Mouse (Mus musculus): Measurements from ENCODE around the gene U2af1. TPM values are rescaled to one million over a fixed set of nuclear protein-coding genes. Genes with fewer than 3 reads are reported as not detected.

Gene U2af1
- polyA plus RNA-seq, 3 experiments from 2014 or later = 53.0 to 103 (median 62.4) TPM

DNA sequence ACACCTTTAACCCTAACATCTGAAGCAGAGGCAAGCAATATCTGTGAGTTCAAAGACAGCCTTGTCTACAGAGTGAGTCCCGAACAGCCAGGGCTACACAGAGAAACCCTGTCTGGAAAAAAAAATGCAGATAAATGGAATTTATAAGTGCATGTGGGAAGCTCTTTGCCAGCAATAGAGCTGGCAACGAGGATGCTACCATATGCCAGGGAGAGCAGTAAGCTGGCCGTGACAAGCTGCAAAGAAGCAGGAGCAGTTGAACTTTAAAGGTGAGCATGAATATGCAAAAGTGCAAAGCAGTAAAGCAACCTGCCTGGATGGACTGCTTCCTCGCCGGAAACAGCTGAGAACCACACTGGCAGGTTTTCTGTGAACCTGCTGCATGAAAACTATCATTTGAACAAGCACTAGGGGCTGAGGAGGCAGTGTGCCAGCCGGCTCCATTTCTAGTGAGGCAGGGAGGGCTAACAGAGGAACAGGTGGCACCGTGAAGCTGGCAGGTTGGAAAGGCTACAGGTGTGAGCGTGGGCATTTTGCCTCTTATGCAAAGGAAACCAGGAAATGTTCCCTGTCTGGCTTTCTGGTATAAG lies 2.1 kb upstream of the U2af1 start:
- no peak for ATAC-seq

- ATAC-seq = no peak
These were observed 590 bp downstream of the U2af1 start for GRCm38 (mm10) chr17:31658136-31658467.

DNA sequence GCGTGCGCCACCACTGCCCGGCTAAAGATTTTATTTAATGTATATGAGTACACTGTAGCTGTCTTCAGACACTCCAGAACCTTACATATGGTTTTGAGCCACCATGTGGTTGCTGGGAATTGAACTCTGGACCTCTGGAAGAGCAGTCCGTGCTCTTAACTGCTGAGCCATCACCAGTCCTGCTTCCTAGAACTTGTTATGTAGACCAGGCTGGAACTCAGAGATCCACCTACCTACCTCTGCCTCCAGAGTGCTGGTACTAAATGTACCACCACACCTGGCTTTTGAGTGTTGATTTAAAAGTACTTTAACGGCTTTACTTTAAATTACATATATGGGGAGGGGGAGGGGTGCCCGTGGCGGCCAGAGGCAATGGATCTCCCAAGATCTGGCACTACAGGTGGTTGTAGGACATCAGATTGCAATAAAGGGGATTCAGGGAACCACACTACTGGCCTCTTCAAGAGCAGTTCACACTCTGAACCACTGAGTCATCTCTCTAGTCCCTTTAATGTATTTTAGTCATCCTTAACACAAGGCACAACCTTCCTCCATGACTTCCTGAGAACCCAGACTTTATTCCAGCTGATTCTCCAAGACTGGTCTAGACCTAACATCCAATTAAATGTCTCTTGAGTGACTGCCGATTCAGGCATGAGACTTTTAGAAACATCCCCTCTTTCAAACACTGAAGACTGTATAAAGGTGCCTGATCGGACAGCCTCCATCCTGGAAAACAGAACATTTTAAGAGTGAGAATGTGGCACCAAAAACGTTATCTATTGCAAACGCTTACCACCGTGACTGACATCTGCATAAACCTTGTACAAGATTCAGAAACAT lies 1.3 kb downstream of the U2af1 start:
- ATAC-seq = no peak

DNA sequence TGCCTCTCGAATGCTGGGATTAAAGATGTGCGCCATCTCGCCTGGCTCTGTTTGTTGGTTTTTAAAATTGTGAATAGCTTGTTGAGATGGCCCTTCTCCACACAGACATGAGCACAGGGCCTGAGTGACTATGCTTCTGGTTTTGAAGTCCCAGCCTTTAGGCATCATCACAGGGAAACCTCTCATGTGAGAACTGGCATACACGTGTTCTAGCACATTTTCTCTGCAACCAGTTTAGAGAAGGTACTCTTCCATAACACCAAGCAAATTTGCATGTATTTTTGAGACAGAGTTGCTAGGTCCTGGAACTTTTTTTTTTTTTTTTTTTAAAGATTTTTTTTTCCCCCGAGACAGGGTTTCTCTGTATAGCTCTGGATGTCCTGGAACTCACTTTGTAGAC lies 2.0 kb downstream of the U2af1 start:
- no peak for ATAC-seq

DNA sequence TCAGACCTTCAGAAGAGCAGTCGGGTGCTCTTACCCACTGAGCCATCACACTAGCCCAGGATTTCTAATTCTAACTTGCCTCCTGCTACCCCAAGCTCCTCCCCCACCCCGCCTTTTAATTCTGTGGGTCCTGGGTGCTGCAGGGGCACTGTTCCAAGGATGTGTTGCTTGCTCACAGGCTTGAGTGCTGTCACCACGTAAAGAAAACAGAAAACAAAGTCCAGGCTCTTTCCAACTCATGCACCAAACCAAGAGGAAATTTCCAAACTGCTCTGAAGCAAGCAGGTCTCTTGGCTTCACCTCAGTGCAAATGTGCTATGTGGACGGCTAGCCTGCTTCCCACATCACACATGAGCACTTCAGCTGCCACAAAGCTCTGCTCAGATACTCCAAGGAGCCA lies 3.3 kb downstream of the U2af1 start:
- ATAC-seq = no peak

GRCm38 (mm10) chr17:31653277-31653676 lies 5.4 kb downstream of the U2af1 start:
- no peak for ATAC-seq

DNA sequence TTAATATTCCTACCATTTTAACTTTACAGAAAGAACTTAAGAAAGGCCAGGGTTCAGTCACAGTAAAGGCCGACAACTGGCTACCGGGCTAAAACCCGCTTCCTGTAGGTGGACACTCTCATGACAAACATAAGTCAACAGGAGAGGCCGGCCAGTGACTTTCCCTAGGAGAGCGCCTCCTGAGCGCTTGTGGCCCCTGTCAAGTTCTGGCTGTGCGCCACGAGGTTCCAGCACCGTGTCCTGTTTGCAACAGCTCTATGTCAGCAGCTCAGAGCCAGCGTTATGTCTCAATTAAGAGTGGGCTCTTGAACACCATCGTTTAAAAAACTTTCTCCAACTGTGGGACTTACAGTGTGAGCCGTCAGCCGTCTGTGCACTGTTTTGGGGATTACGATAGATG lies 6.5 kb downstream of the U2af1 start:
- ATAC-seq = no peak

GRCm38 (mm10) chr17:31646199-31647002 lies 12.3 kb downstream of the U2af1 start:
- no peak for ATAC-seq

- ATAC-seq = no peak
These were observed 15.8 kb downstream of the U2af1 start for GRCm38 (mm10) chr17:31642913-31643312.

GRCm38 (mm10) chr17:31642331-31642730 lies 16.4 kb downstream of the U2af1 start:
- ATAC-seq = no peak

DNA sequence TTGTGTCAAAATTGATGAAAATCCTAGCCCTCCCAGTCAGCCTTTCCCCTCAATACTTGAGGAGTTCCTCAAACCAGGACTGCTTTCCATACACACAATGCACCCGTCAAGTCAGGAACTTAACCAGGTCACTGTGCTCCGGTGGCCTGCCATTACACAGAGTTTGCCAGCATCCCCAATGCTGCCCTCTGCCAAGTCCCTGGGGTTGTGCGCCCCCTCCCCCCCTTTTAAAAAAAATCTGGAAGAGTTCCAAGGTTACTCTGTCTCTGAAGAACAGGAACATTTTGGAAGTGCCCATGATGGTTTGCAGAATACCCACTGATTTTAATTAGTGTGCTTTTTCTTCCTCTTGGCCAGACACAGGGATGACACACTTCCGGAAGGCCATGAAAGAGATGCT lies 19.0 kb downstream of the U2af1 start:
- no peak for ATAC-seq

- ATAC-seq = no peak
These were observed 20.7 kb downstream of the U2af1 start for GRCm38 (mm10) chr17:31637866-31638570.

- no peak for ATAC-seq
These were observed 21.5 kb downstream of the U2af1 start, which contains the start of gene Cbs for GRCm38 (mm10) chr17:31636942-31637811. Gene Cbs (minus strand): TSS chr17:31637238.

GRCm38 (mm10) chr17:31636277-31636941 lies 22.3 kb downstream of the U2af1 start:
- ATAC-seq = no peak

DNA sequence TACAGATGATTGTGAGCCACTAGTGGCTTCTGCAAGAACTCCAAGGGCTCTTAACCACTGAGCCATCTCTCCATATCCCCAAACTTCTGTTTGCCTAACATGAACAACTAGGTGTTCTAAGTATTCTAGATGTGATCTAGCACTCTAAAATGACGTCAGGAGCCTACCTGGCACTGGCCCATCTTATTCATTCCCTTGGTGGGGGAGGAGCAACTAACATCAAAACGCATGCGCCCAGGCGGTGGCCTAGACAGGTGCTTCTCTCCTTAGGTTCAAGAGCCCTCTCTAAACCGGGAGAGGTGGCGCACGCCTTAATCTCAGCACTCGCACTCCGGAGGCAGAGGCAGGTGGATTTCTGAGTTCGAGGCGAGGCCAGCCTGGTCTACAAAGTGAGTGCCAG lies 22.9 kb downstream of the U2af1 start:
- no peak for ATAC-seq

GRCm38 (mm10) chr17:31634896-31635295 lies 23.8 kb downstream of the U2af1 start:
- no peak for ATAC-seq

GRCm38 (mm10) chr17:31633007-31633406 lies 25.7 kb downstream of the U2af1 start:
- no peak for ATAC-seq

DNA sequence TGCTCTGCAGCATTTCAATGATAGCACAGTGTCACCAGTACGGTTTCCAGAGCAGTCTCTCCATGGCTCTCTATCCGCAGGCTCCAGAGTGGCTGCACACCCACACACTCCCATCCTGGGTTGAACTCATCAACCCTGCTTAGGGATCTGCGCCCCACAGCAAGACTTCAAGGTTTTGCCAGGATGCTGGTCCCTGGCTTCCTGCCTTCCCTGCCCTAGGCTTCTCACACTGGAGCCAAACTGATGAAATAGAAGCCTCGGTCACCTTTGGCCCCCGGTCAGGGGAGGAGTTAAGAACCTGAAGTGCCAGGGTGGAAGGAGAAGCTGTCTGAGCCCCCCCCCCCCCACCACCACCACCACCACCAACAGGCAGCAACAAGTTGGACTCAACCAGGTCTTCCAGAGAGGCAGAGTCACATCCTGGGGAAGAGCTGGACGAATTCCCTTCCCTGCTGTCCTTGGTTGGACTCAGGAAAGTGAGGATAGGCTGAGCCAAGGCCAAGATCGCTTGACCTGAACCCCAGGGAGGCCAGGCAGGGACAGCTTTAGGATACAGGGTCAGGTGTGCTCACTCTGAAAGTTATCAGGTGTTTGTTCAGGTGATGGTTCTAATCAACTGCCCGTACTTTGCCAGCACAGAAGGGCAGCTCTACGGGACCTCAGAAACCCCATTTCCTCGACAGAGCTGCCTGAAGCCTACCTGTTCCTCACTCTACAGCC lies 27.5 kb downstream of the U2af1 start:
- no peak for ATAC-seq

DNA sequence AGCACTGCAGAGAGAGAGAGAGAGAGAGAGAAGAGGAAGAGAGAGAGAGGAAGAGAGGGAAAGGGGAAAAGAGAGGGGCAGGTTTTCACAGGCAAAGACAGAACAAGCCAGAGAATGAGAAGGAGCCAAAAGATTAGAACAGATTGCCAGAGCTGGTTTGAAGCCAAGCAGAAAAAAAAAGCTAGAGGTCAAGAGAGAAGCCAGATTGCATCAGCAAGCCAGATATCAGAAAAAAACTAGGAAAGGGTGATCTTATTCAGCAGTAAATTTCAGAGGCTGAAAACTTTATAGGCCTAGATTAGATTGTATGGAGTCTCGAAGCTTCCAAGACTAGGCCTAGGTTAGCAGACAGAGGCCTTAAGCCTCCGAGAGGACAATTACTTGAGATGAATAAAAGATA lies 30.7 kb downstream of the U2af1 start:
- ATAC-seq = no peak

GRCm38 (mm10) chr17:31623101-31623500 lies 35.6 kb downstream of the U2af1 start:
- ATAC-seq = no peak

All from inflammation-experienced regulatory T-cells, adult 6 months (primary cell).